Mouse (Mus musculus) bone marrow macrophage, adult 2 months (primary cell): ENCODE data around the gene Phf7. TPM values are rescaled to one million over a fixed set of nuclear protein-coding genes. Genes with fewer than 3 reads are reported as not detected.

ENCODE experiments used
- H3K27ac ChIP-seq: 2 replicates; pipeline ENCODE4 v1.5.1; 2012; ENCODE audit warnings: low read depth, low read length; ENCODE audit not compliant: insufficient read depth
- H3K4me1 ChIP-seq: 2 replicates; pipeline ENCODE4 v1.6.1; 2012; ENCODE audit warnings: low read length; ENCODE audit not compliant: control insufficient read depth, insufficient read depth
- H3K4me3 ChIP-seq: 2 replicates; pipeline ENCODE4 v1.5.1; 2012; ENCODE audit warnings: mild to moderate bottlenecking, low read length, moderate library complexity; ENCODE audit not compliant: insufficient read depth
- CTCF ChIP-seq: IDR thresholded peaks from 2 replicates; pipeline ENCODE4 v1.5.1; 2012; ENCODE audit warnings: low read depth, mild to moderate bottlenecking, low read length, moderate library complexity
- POLR2A ChIP-seq: IDR thresholded peaks from 2 replicates; pipeline ENCODE4 v1.6.1; 2012; ENCODE audit warnings: mild to moderate bottlenecking, low read depth, low read length, borderline replicate concordance
- polyA plus RNA-seq: library from polyadenylated mRNA; stranded (reverse); fragments of >200 nt; gene quantifications from 2 replicates; pipeline ENCODE4 v1.2.4, GENCODE M21; 2012; ENCODE audit not compliant: missing spikeins, insufficient read depth, insufficient read length

The Phf7 gene
- polyA plus RNA-seq, 1 experiment, result 10.5 TPM

- peaks cover 90% of the 10 kb centered on the region for H3K4me1 ChIP-seq
- peak overlapping the region; percentile 100 for H3K27ac ChIP-seq
- H3K4me3 ChIP-seq, result no peak overlapping the region
- no peak for TF ChIP-seq POLR2A
- no peak for TF ChIP-seq CTCF
Observed at GRCm38 (mm10) chr14:31188771-31189181, 62.3 kb downstream of the Phf7 start.

Other genes starting within 250 kb of the Phf7 start
- 62.2 and 65.6 TPM in 2 replicates for gene Glt8d1, start 249.9 kb downstream of the Phf7 start, polyA plus RNA-seq
- 231 and 244 TPM in 2 replicates for gene Spcs1, start 249.6 kb downstream of the Phf7 start, polyA plus RNA-seq
- gene Pbrm1, start 232.2 kb downstream of the Phf7 start, polyA plus RNA-seq, result 33.7 and 34.4 TPM in 2 replicates
- gene Gnl3, start 232.2 kb downstream of the Phf7 start, polyA plus RNA-seq, result 25.4 and 26.5 TPM in 2 replicates
- gene Smim4, start 122.4 kb downstream of the Phf7 start, polyA plus RNA-seq, result 90.6 and 95.8 TPM in 2 replicates
- gene Nt5dc2, start 120.3 kb downstream of the Phf7 start, polyA plus RNA-seq, result 135 and 136 TPM in 2 replicates
- 1,445 and 1,606 TPM in 2 replicates for gene Stab1, start 82.7 kb downstream of the Phf7 start, polyA plus RNA-seq
- gene Tnnc1, start 43.0 kb downstream of the Phf7 start, polyA plus RNA-seq, result 4.0 and 4.1 TPM in 2 replicates
- 366 and 398 TPM in 2 replicates for gene Nisch, start 34.4 kb downstream of the Phf7 start, polyA plus RNA-seq
- gene Sema3g, start 33.5 kb downstream of the Phf7 start, polyA plus RNA-seq, result not detected in 2 replicates
- gene Bap1, start 133 bp upstream of the Phf7 start, polyA plus RNA-seq, result 31.2 and 33.1 TPM in 2 replicates
- gene Dnah1, start 72.6 kb upstream of the Phf7 start, polyA plus RNA-seq, result not detected in 2 replicates
- gene Capn7, start 85.3 kb upstream of the Phf7 start, polyA plus RNA-seq, result 37.5 and 39.7 TPM in 2 replicates
- gene Sh3bp5, start 184.8 kb upstream of the Phf7 start, polyA plus RNA-seq, result 93.0 and 99.5 TPM in 2 replicates
- 25.8 and 27.0 TPM in 2 replicates for gene Eaf1, start 243.1 kb upstream of the Phf7 start, polyA plus RNA-seq
- gene Mettl6, start 243.7 kb upstream of the Phf7 start, polyA plus RNA-seq, result 30.6 and 30.8 TPM in 2 replicates